Mouse (Mus musculus) heart, postnatal 0 days (tissue): Measurements from ENCODE around the gene Rwdd4a.

ENCODE experiments used
- CTCF ChIP-seq: IDR thresholded peaks from 2 replicates; pipeline ENCODE4 v1.5.1; 2016; ENCODE audit warnings: antibody characterized with exemption, control low read depth, low read depth
- EP300 ChIP-seq: IDR thresholded peaks from 2 replicates; pipeline ENCODE4 v1.6.1; 2016; ENCODE audit warnings: antibody characterized with exemption, low read depth

- no peak for TF ChIP-seq CTCF
- no peak for TF ChIP-seq EP300
Observed at GRCm38 (mm10) chr8:47501994-47502393, 31.5 kb upstream of the Rwdd4a start.
